Mouse (Mus musculus) liver, adult 2 months (tissue): ENCODE data around the gene Fbxl14. TPM values are rescaled to one million over a fixed set of nuclear protein-coding genes. Genes with fewer than 3 reads are reported as not detected.

Source experiments
- DNase-seq: peaks from one replicate; pipeline ENCODE4 v3.0.0-alpha.2; 2011; ENCODE audit warnings: low read depth, low spot score; ENCODE audit errors: extremely low read depth
- H3K27ac ChIP-seq: fragments of 200-500 bp; replicated peaks from 2 replicates; pipeline ENCODE4 v1.5.1; 2012; ENCODE audit warnings: low read depth, mild to moderate bottlenecking, control low read depth, inconsistent platforms, low read length; ENCODE audit not compliant: insufficient read depth
- H3K27me3 ChIP-seq: fragments of 200-500 bp; 2 replicates; pipeline ENCODE4 v1.6.1; 2012; ENCODE audit warnings: mild to moderate bottlenecking, moderate library complexity, low read length, inconsistent platforms; ENCODE audit not compliant: control insufficient read depth, insufficient read depth
- H3K36me3 ChIP-seq: fragments of 200-500 bp; 2 replicates; pipeline ENCODE4 v1.6.1; 2012; ENCODE audit warnings: low read length, inconsistent platforms; ENCODE audit not compliant: control insufficient read depth, insufficient read depth
- H3K4me1 ChIP-seq: fragments of 200-500 bp; 2 replicates; pipeline ENCODE4 v1.6.1; 2011; ENCODE audit warnings: low read length; ENCODE audit not compliant: control insufficient read depth, insufficient read depth
- H3K4me3 ChIP-seq: fragments of 200-500 bp; 2 replicates; pipeline ENCODE4 v1.5.1; 2011; ENCODE audit warnings: low read depth, mild to moderate bottlenecking, control low read depth, low read length, moderate library complexity; ENCODE audit not compliant: insufficient read depth
- H3K79me2 ChIP-seq: fragments of 200-500 bp; 2 replicates; pipeline ENCODE4 v1.6.1; 2012; ENCODE audit warnings: inconsistent platforms, mild to moderate bottlenecking, low read length, moderate library complexity; ENCODE audit not compliant: control insufficient read depth, insufficient read depth
- H3K9ac ChIP-seq: fragments of 200-500 bp; 2 replicates; pipeline ENCODE4 v1.6.1; 2012; ENCODE audit warnings: low read depth, mild to moderate bottlenecking, control low read depth, inconsistent platforms, low read length
- CTCF ChIP-seq: fragments of 200-500 bp; IDR thresholded peaks from 2 replicates; pipeline ENCODE4 v1.5.1; 2011; ENCODE audit warnings: low read depth, low read length, control low read depth
- POLR2A ChIP-seq: fragments of 200-500 bp; IDR thresholded peaks from 2 replicates; pipeline ENCODE4 v1.6.1; 2011; ENCODE audit warnings: low read length, control low read depth; ENCODE audit not compliant: insufficient read depth; ENCODE audit errors: extremely low read depth
- WGBS: fragments of 180-500 bp; shearing (Covaris S2); methylation state at CpG from one replicate; pipeline ENCODE4 v1.1.7; 2018; 5-methylcytosine and 5-hydroxymethylcytosine counted together
- polyA plus RNA-seq: library from polyadenylated mRNA; depleted of rRNA; stranded (reverse); fragments of >200 nt; gene quantifications from 2 replicates; pipeline ENCODE4 v1.2.3, GENCODE M21; 2012
- total RNA-seq: library from RNA; depleted of rRNA; stranded (reverse); fragments of >200 nt; gene quantifications from 2 replicates; pipeline ENCODE4 v1.2.3, GENCODE M21; 2014

Fbxl14 gene
- total and polyA plus RNA-seq, 2 experiments = 5.0 to 18.7 TPM

DNA sequence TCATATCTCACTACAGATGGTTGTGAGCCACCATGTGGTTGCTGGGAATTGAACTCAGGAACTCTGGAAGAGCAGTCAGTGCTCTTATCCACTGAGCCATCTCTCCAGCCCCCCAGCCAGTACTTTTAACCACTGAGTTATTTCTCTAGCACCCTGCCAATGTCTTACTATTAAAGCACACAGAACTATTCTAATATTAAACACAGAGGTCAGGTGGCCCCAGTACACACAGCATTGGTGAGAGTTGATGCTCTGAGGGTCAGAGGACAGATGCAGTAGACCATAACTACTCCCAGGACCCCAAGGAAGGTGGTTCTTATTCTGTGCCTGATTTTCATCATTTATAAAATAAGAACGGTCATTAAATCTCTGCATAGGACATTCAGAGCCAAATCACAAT lies 13.3 kb upstream of the Fbxl14 start:
- no peak for TF ChIP-seq CTCF
- TF ChIP-seq POLR2A = no peak
- peak overlapping the region; percentile 83 for H3K27ac ChIP-seq
- peak overlapping the region; percentile 51 for H3K9ac ChIP-seq
- H3K36me3 ChIP-seq = no peaks in the 10 kb centered on the region
- WGBS = 86% methylated on average over 1 of the region's 1 CpGs
- peaks cover 16% of the 10 kb centered on the region for H3K4me1 ChIP-seq
- peaks cover 3% of the 10 kb centered on the region; the same call in 1 of the 2 replicates for H3K79me2 ChIP-seq
- H3K27me3 ChIP-seq = no peaks in the 10 kb centered on the region
- peak overlapping the region; percentile 17 for H3K4me3 ChIP-seq
- DNase-seq = no peak

DNA sequence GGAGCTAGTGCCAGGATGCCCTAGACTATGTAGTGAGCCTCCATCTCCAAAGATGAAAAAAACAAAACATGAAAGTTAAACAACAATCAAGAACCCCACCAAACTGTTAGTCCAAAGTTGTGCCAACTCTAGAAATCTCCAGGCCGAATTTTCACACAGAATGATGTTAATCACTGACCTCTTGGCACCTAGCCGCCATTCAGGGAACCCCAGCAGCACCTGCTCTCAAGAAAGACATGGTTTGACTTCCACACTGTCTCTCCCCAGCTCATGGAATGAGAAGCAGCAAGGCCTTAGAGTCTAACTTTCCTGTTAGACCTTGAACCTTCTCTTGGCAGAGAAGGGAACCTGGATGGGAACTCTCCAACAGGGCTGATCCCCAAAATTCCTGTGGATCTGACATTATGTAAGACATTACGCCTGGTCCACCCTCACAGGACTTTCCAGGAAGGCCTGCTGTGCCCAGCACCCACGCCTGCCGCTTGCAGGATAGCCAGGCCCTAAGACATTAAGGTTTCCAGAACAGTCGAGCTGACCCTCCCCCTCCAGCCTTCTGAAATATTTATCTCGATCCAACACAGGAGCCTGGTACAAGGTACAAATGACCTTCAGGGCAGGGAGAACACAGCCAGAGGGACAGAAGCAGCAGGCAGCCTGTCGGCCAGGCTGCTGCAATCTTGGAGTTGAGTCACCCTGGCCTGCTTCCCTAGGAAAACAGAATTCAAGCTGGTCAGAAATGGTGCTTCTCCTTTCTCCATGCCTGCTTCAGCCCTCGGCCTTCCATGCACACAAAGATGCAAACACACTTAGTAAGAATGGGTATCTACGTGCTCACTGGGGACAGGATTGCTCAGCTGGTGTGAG lies 12.3 kb upstream of the Fbxl14 start:
- no peaks in the 10 kb centered on the region for H3K79me2 ChIP-seq
- peak overlapping the region; percentile 24; the same call in 1 of the 2 replicates for H3K4me3 ChIP-seq
- H3K4me1 ChIP-seq = peaks cover 16% of the 10 kb centered on the region
- WGBS = 22% methylated on average over 10 of the region's 10 CpGs
- no peaks in the 10 kb centered on the region for H3K27me3 ChIP-seq
- TF ChIP-seq CTCF (no peak), POLR2A (no peak)
- H3K27ac ChIP-seq = peak overlapping the region; percentile 83
- peak; percentile 94 for DNase-seq
- peak overlapping the region; percentile 63 for H3K9ac ChIP-seq
- no peaks in the 10 kb centered on the region for H3K36me3 ChIP-seq

DNA sequence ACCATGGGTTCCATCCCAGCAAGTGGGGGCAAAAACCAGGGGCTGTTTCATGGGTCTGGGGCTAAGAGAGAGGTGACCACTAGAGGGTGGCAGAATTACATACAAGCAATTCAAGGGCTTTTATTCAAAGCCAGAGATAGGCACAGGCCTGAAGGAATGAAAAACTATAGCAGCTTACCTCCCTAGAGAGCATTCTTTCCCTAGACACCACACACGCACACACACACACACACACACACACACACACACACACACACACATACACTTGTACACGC lies 11.7 kb upstream of the Fbxl14 start:
- Histone ChIP-seq H3K36me3 (no peaks in the 10 kb centered on the region), H3K4me3 (no peak overlapping the region), H3K79me2 (no peaks in the 10 kb centered on the region), H3K27me3 (no peaks in the 10 kb centered on the region), H3K27ac (peak overlapping the region; percentile 83), H3K4me1 (peaks cover 12% of the 10 kb centered on the region), H3K9ac (peak overlapping the region; percentile 46)
- no peak for TF ChIP-seq POLR2A
- peak; percentile 41 for TF ChIP-seq CTCF
- 13% methylated on average over 2 of the region's 2 CpGs for WGBS
- no peak for DNase-seq

DNA sequence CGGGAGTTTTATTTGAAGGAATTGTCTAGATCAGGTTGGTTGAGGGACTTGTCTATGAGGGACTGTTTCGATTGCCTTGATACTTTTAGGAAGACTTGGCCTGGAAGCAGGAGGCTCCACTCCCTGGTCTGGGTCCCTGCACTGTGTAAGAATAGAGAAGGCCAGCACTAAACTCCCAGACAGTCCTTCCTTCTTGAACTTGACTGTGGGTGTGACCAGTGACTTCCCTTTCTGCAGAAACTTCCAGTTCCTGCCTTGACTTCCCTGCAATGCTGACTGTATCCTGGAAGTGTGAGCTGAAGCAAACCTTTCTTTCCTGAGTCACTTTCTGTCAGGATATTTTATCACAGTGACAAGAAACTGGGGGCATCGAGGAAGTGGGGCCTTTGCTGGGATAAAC lies 8.7 kb upstream of the Fbxl14 start:
- H3K27me3 ChIP-seq = no peaks in the 10 kb centered on the region
- H3K9ac ChIP-seq = no peak overlapping the region
- DNase-seq = no peak
- WGBS = 78% methylated on average over 3 of the region's 3 CpGs
- H3K36me3 ChIP-seq = no peaks in the 10 kb centered on the region
- no peak overlapping the region for H3K4me3 ChIP-seq
- no peaks in the 10 kb centered on the region for H3K79me2 ChIP-seq
- TF ChIP-seq POLR2A (no peak), CTCF (no peak)
- peaks cover 8% of the 10 kb centered on the region for H3K4me1 ChIP-seq
- no peak overlapping the region for H3K27ac ChIP-seq

DNA sequence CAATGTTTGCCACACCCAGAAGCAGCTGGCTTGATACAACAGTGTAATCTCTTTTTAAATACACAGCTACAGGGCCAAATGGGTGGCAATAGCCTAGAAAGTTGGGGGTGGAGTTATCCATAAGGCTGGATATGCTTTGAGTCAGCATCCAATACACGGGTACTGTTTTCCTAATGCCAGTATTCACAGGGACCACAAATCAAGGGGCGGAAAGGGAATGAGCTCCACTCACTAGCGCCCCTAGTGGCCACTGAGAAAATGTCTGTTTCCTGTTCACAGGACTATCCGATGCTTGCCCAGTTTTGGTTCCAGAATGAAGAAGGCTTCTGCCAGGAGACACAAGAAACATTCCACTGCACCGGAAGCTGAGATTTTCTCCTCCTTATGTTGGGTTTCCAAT lies 7.3 kb upstream of the Fbxl14 start:
- H3K27me3 ChIP-seq = no peaks in the 10 kb centered on the region
- no peak for TF ChIP-seq POLR2A
- TF ChIP-seq CTCF = peak; percentile 69; the same call in 1 of the 2 replicates
- peaks cover 6% of the 10 kb centered on the region for H3K4me1 ChIP-seq
- WGBS = 20% methylated on average over 5 of the region's 5 CpGs
- H3K79me2 ChIP-seq = no peaks in the 10 kb centered on the region
- H3K4me3 ChIP-seq = no peak overlapping the region
- no peaks in the 10 kb centered on the region for H3K36me3 ChIP-seq
- DNase-seq = no peak
- no peak overlapping the region for H3K9ac ChIP-seq
- no peak overlapping the region for H3K27ac ChIP-seq

DNA sequence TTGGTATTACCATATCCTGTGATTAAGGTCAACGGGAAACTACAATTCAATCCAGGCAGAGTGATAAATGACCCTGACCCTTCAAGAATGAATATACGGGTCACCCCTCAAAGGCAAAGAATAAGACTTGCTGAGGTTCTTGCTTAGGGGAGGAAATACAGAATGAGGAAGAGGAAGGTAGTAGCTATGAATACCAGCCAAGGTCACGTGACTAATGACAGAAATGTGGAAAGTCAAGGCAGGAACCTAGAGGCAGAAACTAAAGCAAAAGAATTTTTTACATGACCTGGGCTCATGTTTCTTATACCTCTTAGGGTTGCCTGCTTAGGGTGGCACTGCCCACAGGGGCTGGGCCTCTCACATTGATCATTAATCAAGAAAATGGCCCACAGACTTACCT lies 6.8 kb upstream of the Fbxl14 start:
- DNase-seq = no peak
- TF ChIP-seq CTCF (no peak), POLR2A (no peak)
- H3K27ac ChIP-seq = no peak overlapping the region
- no peaks in the 10 kb centered on the region for H3K27me3 ChIP-seq
- 73% methylated on average over 3 of the region's 3 CpGs for WGBS
- no peaks in the 10 kb centered on the region for H3K36me3 ChIP-seq
- peaks cover 9% of the 10 kb centered on the region for H3K4me1 ChIP-seq
- no peaks in the 10 kb centered on the region for H3K79me2 ChIP-seq
- H3K4me3 ChIP-seq = no peak overlapping the region
- H3K9ac ChIP-seq = no peak overlapping the region
